Mouse (Mus musculus): Measurements from ENCODE around the gene Btc. TPM values are rescaled to one million over a fixed set of nuclear protein-coding genes. Genes with fewer than 3 reads are reported as not detected.

Gene Btc
- polyA plus RNA-seq, 2 experiments: 3.0 to 5.5 TPM

DNA sequence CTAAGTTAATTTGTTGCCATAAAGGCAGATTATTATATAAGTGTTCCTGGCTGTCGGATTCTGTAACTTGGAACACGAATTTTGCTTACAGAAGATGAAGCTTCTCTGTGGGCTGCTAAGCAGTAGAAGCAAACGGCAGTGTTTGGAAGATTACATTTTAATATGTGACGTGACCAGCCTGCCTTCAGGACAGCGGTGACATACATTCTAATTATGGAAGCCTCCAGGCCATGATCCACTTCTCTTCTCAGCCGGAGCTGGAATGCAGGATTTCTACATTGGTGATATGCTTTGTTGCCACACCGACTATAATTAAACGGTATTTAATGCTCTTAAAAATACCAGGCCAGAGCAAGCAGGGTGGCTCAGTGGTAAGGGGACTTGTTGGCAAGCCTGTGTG is 11.0 kb upstream of the Btc start:
- Histone ChIP-seq H3K4me1 (ENCODE audit: control insufficient read depth, insufficient read depth, low read length) (no peaks in the 10 kb centered on the region), H3K27me3 (ENCODE audit: control insufficient read depth, insufficient read depth, low read length) (no peaks in the 10 kb centered on the region), H3K4me2 (replicated peaks; ENCODE audit: low read depth, low read length, severe bottlenecking) (no peak overlapping the region), H3K9me3 (ENCODE audit: control insufficient read depth, low read length) (no peaks in the 10 kb centered on the region), H3K4me3 (replicated peaks; ENCODE audit: low read length) (no peak overlapping the region), H3K27ac (replicated peaks; ENCODE audit: low read depth, low read length) (no peak overlapping the region), H3K9ac (ENCODE audit: low read depth, low read length, severe bottlenecking) (no peak overlapping the region), H3K36me3 (ENCODE audit: control insufficient read depth, insufficient read depth, low read length) (no peaks in the 10 kb centered on the region)
- no peak for ATAC-seq (ENCODE audit: low FRiP score, low read depth)
- 80% methylated on average over 8 of the region's 8 CpGs for WGBS
- DNase-seq (ENCODE audit: low spot score): peak; percentile 6
- no peak for TF ChIP-seq POLR2A (IDR thresholded peaks at IDR 0.05; ENCODE audit: borderline replicate concordance, extremely low read depth, insufficient read depth, insufficient read length)

- no peak overlapping the region for H3K4me3 ChIP-seq (replicated peaks; ENCODE audit: low read length)
- H3K27me3 ChIP-seq (ENCODE audit: control insufficient read depth, insufficient read depth, low read length): no peaks in the 10 kb centered on the region
- WGBS: 80% methylated on average over 5 of the region's 5 CpGs
- no peaks in the 10 kb centered on the region; the same call in 1 of the 2 replicates for H3K4me1 ChIP-seq (ENCODE audit: control insufficient read depth, insufficient read depth, low read length)
- H3K27ac ChIP-seq (replicated peaks; ENCODE audit: low read depth, low read length): no peak overlapping the region
- no peak overlapping the region for H3K9ac ChIP-seq (ENCODE audit: low read depth, low read length, severe bottlenecking)
- ATAC-seq (ENCODE audit: low FRiP score, low read depth): no peak
- no peaks in the 10 kb centered on the region for H3K36me3 ChIP-seq (ENCODE audit: control insufficient read depth, insufficient read depth, low read length)
- DNase-seq (ENCODE audit: low spot score): no peak
- no peak overlapping the region for H3K4me2 ChIP-seq (replicated peaks; ENCODE audit: low read depth, low read length, severe bottlenecking)
- TF ChIP-seq POLR2A (IDR thresholded peaks at IDR 0.05; ENCODE audit: borderline replicate concordance, extremely low read depth, insufficient read depth, insufficient read length): no peak
- no peaks in the 10 kb centered on the region for H3K9me3 ChIP-seq (ENCODE audit: control insufficient read depth, low read length)
Measured at GRCm38 (mm10) chr5:91404263-91404662, 1.5 kb upstream of the Btc start.

DNA sequence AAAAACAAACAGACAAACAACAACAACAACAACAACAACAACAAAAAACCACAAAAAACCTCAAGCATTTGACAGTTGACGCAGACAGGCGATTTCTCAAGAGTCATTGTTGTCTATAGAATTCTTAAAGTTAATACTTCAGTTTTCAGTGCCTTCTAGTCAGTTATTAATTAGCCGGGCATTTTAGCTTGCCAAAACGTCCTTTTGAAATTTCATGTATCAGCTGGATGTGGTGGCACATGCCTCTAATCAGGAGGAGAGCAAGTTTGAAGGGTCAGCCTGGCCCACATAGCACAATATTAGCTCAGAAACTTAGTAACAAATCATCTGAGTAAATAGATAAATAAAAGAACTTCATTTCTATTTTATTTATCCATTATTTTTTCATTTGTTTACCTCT is 487 bp upstream of the Btc start:
- 79% methylated on average over 4 of the region's 4 CpGs for WGBS
- H3K4me1 ChIP-seq (ENCODE audit: control insufficient read depth, insufficient read depth, low read length): no peaks in the 10 kb centered on the region; the same call in 1 of the 2 replicates
- TF ChIP-seq POLR2A (IDR thresholded peaks at IDR 0.05; ENCODE audit: borderline replicate concordance, extremely low read depth, insufficient read depth, insufficient read length): no peak
- H3K27me3 ChIP-seq (ENCODE audit: control insufficient read depth, insufficient read depth, low read length): no peaks in the 10 kb centered on the region
- no peaks in the 10 kb centered on the region for H3K36me3 ChIP-seq (ENCODE audit: control insufficient read depth, insufficient read depth, low read length)
- DNase-seq (ENCODE audit: low spot score) (no peak), ATAC-seq (ENCODE audit: low FRiP score, low read depth) (no peak)
- no peak overlapping the region for H3K9ac ChIP-seq (ENCODE audit: low read depth, low read length, severe bottlenecking)
- no peak overlapping the region for H3K27ac ChIP-seq (replicated peaks; ENCODE audit: low read depth, low read length)
- no peak overlapping the region for H3K4me3 ChIP-seq (replicated peaks; ENCODE audit: low read length)
- no peak overlapping the region for H3K4me2 ChIP-seq (replicated peaks; ENCODE audit: low read depth, low read length, severe bottlenecking)
- no peaks in the 10 kb centered on the region for H3K9me3 ChIP-seq (ENCODE audit: control insufficient read depth, low read length)

DNA sequence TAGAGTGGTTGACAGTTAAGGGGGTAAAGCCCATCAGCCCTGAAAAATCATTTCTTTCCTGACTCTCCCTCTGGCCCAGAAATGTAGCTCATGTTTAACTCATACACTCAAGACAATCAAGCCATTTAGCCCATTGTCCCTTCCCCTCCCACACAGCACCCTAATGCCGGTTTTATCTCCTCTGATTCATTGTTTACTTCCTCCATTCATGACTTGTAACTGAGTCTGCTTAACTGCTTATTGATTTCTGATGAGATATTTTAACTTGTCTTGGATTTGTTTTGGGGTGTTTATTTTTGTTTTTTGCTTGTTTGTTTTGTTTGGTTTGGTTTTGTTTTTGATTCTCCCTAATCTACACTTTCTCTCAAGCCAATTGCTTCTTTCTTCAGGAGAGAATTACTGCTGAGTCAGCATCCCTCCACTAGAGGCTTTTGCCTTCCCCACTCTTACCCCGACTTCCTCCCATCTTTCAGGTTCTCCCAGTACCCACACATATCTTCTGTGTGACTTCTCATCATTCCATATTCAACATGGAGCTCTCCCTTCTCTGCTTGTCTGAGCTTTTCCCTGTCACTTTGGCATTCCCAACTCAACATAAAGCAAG is 2.2 kb downstream of the Btc start:
- ATAC-seq (ENCODE audit: low FRiP score, low read depth) (no peak), DNase-seq (ENCODE audit: low spot score) (no peak)
- 58% methylated on average over 2 of the region's 2 CpGs for WGBS
- Histone ChIP-seq H3K27me3 (ENCODE audit: control insufficient read depth, insufficient read depth, low read length) (no peaks in the 10 kb centered on the region), H3K9me3 (ENCODE audit: control insufficient read depth, low read length) (no peaks in the 10 kb centered on the region), H3K4me3 (replicated peaks; ENCODE audit: low read length) (no peak overlapping the region), H3K9ac (ENCODE audit: low read depth, low read length, severe bottlenecking) (no peak overlapping the region), H3K36me3 (ENCODE audit: control insufficient read depth, insufficient read depth, low read length) (no peaks in the 10 kb centered on the region), H3K4me1 (ENCODE audit: control insufficient read depth, insufficient read depth, low read length) (no peaks in the 10 kb centered on the region; the same call in 1 of the 2 replicates), H3K4me2 (replicated peaks; ENCODE audit: low read depth, low read length, severe bottlenecking) (no peak overlapping the region), H3K27ac (replicated peaks; ENCODE audit: low read depth, low read length) (no peak overlapping the region)
- no peak for TF ChIP-seq POLR2A (IDR thresholded peaks at IDR 0.05; ENCODE audit: borderline replicate concordance, extremely low read depth, insufficient read depth, insufficient read length)

- no peaks in the 10 kb centered on the region for H3K4me1 ChIP-seq (ENCODE audit: control insufficient read depth, insufficient read depth, low read length)
- no peak for ATAC-seq (ENCODE audit: low FRiP score, low read depth)
- WGBS: 56% methylated on average over 2 of the region's 2 CpGs
- TF ChIP-seq POLR2A (IDR thresholded peaks at IDR 0.05; ENCODE audit: borderline replicate concordance, extremely low read depth, insufficient read depth, insufficient read length): no peak
- no peak overlapping the region for H3K4me3 ChIP-seq (replicated peaks; ENCODE audit: low read length)
- H3K27me3 ChIP-seq (ENCODE audit: control insufficient read depth, insufficient read depth, low read length): no peaks in the 10 kb centered on the region
- no peak overlapping the region for H3K27ac ChIP-seq (replicated peaks; ENCODE audit: low read depth, low read length)
- H3K9me3 ChIP-seq (ENCODE audit: control insufficient read depth, low read length): no peaks in the 10 kb centered on the region
- DNase-seq (ENCODE audit: low spot score): no peak
- H3K4me2 ChIP-seq (replicated peaks; ENCODE audit: low read depth, low read length, severe bottlenecking): no peak overlapping the region
- no peak overlapping the region for H3K9ac ChIP-seq (ENCODE audit: low read depth, low read length, severe bottlenecking)
- H3K36me3 ChIP-seq (ENCODE audit: control insufficient read depth, insufficient read depth, low read length): no peaks in the 10 kb centered on the region
Measured at GRCm38 (mm10) chr5:91375467-91375866, 27.3 kb downstream of the Btc start.
